Mouse (Mus musculus) embryonic facial prominence, embryonic 15.5 days (tissue): ENCODE measurements around the gene Pitpnb. TPM values are rescaled to one million over a fixed set of nuclear protein-coding genes. Genes with fewer than 3 reads are reported as not detected.

Source experiments
- polyA plus RNA-seq: library from polyadenylated mRNA; unstranded; fragments of >200 nt; fragmentation: Nextera tagmentation; extraction: Ambion mirVana; gene quantifications from 2 replicates; pipeline ENCODE4 v1.2.1, GENCODE M21; 2015

Gene Pitpnb
- polyA plus RNA-seq, 1 experiment from 2014 or later = 104 TPM

Other genes with a start within 250 kb of the Pitpnb start
- 34.1 and 39.3 TPM in 2 replicates for gene Mn1, start 86.6 kb downstream of the Pitpnb start, polyA plus RNA-seq